Mouse (Mus musculus): ENCODE results near the gene Bud23.

DNA sequence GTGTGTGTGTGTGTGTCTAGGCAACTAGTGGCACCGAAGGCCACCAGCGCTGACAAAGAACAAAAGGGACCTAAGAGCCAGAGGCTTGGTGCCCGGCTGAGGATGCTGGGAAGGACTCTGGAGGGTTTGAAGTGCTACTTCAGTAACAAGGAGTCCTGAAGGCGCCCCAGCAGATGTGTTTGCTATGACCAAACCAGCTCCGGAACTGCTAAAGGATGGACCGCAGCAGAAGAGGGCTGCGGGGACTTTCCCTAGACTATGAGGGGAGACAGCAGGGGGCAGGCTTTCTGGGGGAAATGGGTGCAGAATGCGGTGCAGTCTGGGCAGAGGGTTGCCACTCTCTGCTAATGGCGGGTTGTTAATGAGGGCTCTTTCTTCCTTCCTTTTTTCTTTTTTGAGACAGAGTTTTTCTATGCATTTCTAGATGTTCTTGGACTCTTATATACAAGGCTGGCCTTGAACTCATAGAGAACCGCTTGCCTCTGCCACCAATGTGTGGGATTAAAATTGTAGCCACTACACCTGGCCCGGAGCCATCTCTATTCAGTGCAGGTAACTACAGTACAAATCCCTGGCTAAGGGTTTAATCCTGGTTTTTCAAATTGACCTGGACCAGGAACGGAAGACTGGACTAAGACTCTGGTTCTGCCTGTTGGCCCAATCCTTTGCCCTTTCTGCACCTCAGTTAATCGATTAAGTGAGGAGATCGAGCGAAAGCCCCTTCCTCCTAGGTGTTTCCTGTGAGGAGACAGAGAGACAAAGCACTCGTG, 56.8 kb downstream of the Bud23 start:
- TF ChIP-seq CTCF (IDR thresholded peaks at IDR 0.05; ENCODE audit: low read depth), result peak; percentile 43
- no peak for TF ChIP-seq EP300 (IDR thresholded peaks at IDR 0.05; ENCODE audit: low read depth)
